Mouse (Mus musculus): Measurements from ENCODE around the gene Smim13. TPM values are rescaled to one million over a fixed set of nuclear protein-coding genes. Genes with fewer than 3 reads are reported as not detected.

Smim13 gene
- polyA plus RNA-seq, 1 experiment from 2014 or later = 13.6 TPM

GRCm38 (mm10) chr13:41293595-41293994, 44.0 kb downstream of the Smim13 start:
- Histone ChIP-seq H3K27ac (ENCODE audit: poor library complexity, severe bottlenecking) (no peak overlapping the region), H3K9me3 (replicated peaks) (no peaks in the 10 kb centered on the region), H3K36me3 (no peaks in the 10 kb centered on the region), H3K4me1 (replicated peaks) (peaks cover 3% of the 10 kb centered on the region; the same call in 1 of the 2 replicates), H3K4me3 (no peak overlapping the region), H3K27me3 (replicated peaks) (no peaks in the 10 kb centered on the region; the same call in 1 of the 2 replicates), H3K4me2 (no peak overlapping the region), H3K9ac (no peak overlapping the region)
- no peak for ATAC-seq (ENCODE audit: insufficient number of reproducible peaks, low FRiP score)
- WGBS = 72% methylated on average over 5 of the region's 5 CpGs

GRCm38 (mm10) chr13:41295886-41296285, 46.2 kb downstream of the Smim13 start:
- no peak overlapping the region for H3K4me3 ChIP-seq
- H3K4me2 ChIP-seq = no peak overlapping the region
- H3K9me3 ChIP-seq (replicated peaks) = no peaks in the 10 kb centered on the region
- peaks cover 4% of the 10 kb centered on the region; the same call in 1 of the 2 replicates for H3K27me3 ChIP-seq (replicated peaks)
- no peak overlapping the region for H3K9ac ChIP-seq
- ATAC-seq (ENCODE audit: insufficient number of reproducible peaks, low FRiP score) = no peak
- no peaks in the 10 kb centered on the region for H3K36me3 ChIP-seq
- no peak overlapping the region for H3K27ac ChIP-seq (ENCODE audit: poor library complexity, severe bottlenecking)
- H3K4me1 ChIP-seq (replicated peaks) = peaks cover 13% of the 10 kb centered on the region
- WGBS = 54% methylated on average over 6 of the region's 6 CpGs

GRCm38 (mm10) chr13:41296396-41296795, 46.8 kb downstream of the Smim13 start:
- ATAC-seq (ENCODE audit: insufficient number of reproducible peaks, low FRiP score) = no peak
- no peak overlapping the region for H3K27ac ChIP-seq (ENCODE audit: poor library complexity, severe bottlenecking)
- WGBS = 66% methylated on average over 10 of the region's 10 CpGs
- H3K4me1 ChIP-seq (replicated peaks) = peaks cover 13% of the 10 kb centered on the region
- H3K4me3 ChIP-seq = no peak overlapping the region
- H3K9me3 ChIP-seq (replicated peaks) = no peaks in the 10 kb centered on the region
- H3K36me3 ChIP-seq = no peaks in the 10 kb centered on the region
- no peak overlapping the region for H3K9ac ChIP-seq
- H3K27me3 ChIP-seq (replicated peaks) = peaks cover 8% of the 10 kb centered on the region
- H3K4me2 ChIP-seq = no peak overlapping the region

GRCm38 (mm10) chr13:41298533-41298932, 48.9 kb downstream of the Smim13 start:
- H3K9ac ChIP-seq = no peak overlapping the region
- H3K4me2 ChIP-seq = no peak overlapping the region
- no peak for ATAC-seq (ENCODE audit: insufficient number of reproducible peaks, low FRiP score)
- H3K9me3 ChIP-seq (replicated peaks) = no peaks in the 10 kb centered on the region
- H3K36me3 ChIP-seq = no peaks in the 10 kb centered on the region
- H3K27me3 ChIP-seq (replicated peaks) = peaks cover 14% of the 10 kb centered on the region
- H3K4me3 ChIP-seq = no peak overlapping the region
- no peak overlapping the region for H3K27ac ChIP-seq (ENCODE audit: poor library complexity, severe bottlenecking)
- H3K4me1 ChIP-seq (replicated peaks) = peaks cover 13% of the 10 kb centered on the region
- 1% methylated on average over 2 of the region's 2 CpGs for WGBS

GRCm38 (mm10) chr13:41298996-41299395, 49.4 kb downstream of the Smim13 start:
- no peak for ATAC-seq (ENCODE audit: insufficient number of reproducible peaks, low FRiP score)
- Histone ChIP-seq H3K27me3 (replicated peaks) (peaks cover 14% of the 10 kb centered on the region), H3K36me3 (no peaks in the 10 kb centered on the region), H3K9ac (no peak overlapping the region), H3K4me2 (no peak overlapping the region), H3K4me1 (replicated peaks) (peaks cover 13% of the 10 kb centered on the region), H3K27ac (ENCODE audit: poor library complexity, severe bottlenecking) (no peak overlapping the region), H3K4me3 (no peak overlapping the region), H3K9me3 (replicated peaks) (no peaks in the 10 kb centered on the region)
- WGBS = 53% methylated on average over 5 of the region's 5 CpGs

- Histone ChIP-seq H3K4me3 (no peak overlapping the region), H3K4me1 (replicated peaks) (peaks cover 13% of the 10 kb centered on the region), H3K4me2 (no peak overlapping the region), H3K27ac (ENCODE audit: poor library complexity, severe bottlenecking) (no peak overlapping the region), H3K9me3 (replicated peaks) (no peaks in the 10 kb centered on the region), H3K9ac (no peak overlapping the region), H3K27me3 (replicated peaks) (peaks cover 14% of the 10 kb centered on the region), H3K36me3 (no peaks in the 10 kb centered on the region)
- ATAC-seq (ENCODE audit: insufficient number of reproducible peaks, low FRiP score) = no peak
- 44% methylated on average over 4 of the region's 4 CpGs for WGBS
Observed at GRCm38 (mm10) chr13:41300037-41300436, 50.4 kb downstream of the Smim13 start.

GRCm38 (mm10) chr13:41302716-41303115, 53.1 kb downstream of the Smim13 start:
- peaks cover 13% of the 10 kb centered on the region for H3K4me1 ChIP-seq (replicated peaks)
- H3K36me3 ChIP-seq = no peaks in the 10 kb centered on the region
- no peak overlapping the region for H3K27ac ChIP-seq (ENCODE audit: poor library complexity, severe bottlenecking)
- H3K9ac ChIP-seq = no peak overlapping the region
- H3K4me2 ChIP-seq = no peak overlapping the region
- H3K9me3 ChIP-seq (replicated peaks) = no peaks in the 10 kb centered on the region
- H3K4me3 ChIP-seq = no peak overlapping the region
- 66% methylated on average over 10 of the region's 10 CpGs for WGBS
- ATAC-seq (ENCODE audit: insufficient number of reproducible peaks, low FRiP score) = no peak
- H3K27me3 ChIP-seq (replicated peaks) = peaks cover 14% of the 10 kb centered on the region

GRCm38 (mm10) chr13:41320749-41321148, 71.1 kb downstream of the Smim13 start:
- Histone ChIP-seq H3K36me3 (peaks cover 35% of the 10 kb centered on the region), H3K27me3 (replicated peaks) (no peaks in the 10 kb centered on the region), H3K4me3 (no peak overlapping the region), H3K4me1 (replicated peaks) (0 out of 2 replicates have a peak, but pooled peaks cover 2% of the 10 kb centered on the region), H3K4me2 (no peak overlapping the region), H3K27ac (ENCODE audit: poor library complexity, severe bottlenecking) (no peak overlapping the region), H3K9ac (no peak overlapping the region), H3K9me3 (replicated peaks) (no peaks in the 10 kb centered on the region)
- WGBS = 78% methylated on average over 5 of the region's 5 CpGs
- no peak for ATAC-seq (ENCODE audit: insufficient number of reproducible peaks, low FRiP score)

GRCm38 (mm10) chr13:41321433-41321832, 71.8 kb downstream of the Smim13 start:
- H3K4me2 ChIP-seq = no peak overlapping the region
- 80% methylated on average over 3 of the region's 3 CpGs for WGBS

GRCm38 (mm10) chr13:41324631-41325030, 75.0 kb downstream of the Smim13 start:
- H3K9ac ChIP-seq = no peak overlapping the region
- no peaks in the 10 kb centered on the region for H3K27me3 ChIP-seq (replicated peaks)
- no peak overlapping the region for H3K27ac ChIP-seq (ENCODE audit: poor library complexity, severe bottlenecking)
- H3K9me3 ChIP-seq (replicated peaks) = no peaks in the 10 kb centered on the region
- no peak overlapping the region for H3K4me2 ChIP-seq
- 75% methylated on average over 4 of the region's 4 CpGs for WGBS
- peaks cover 5% of the 10 kb centered on the region; the same call in 1 of the 2 replicates for H3K4me1 ChIP-seq (replicated peaks)
- ATAC-seq (ENCODE audit: insufficient number of reproducible peaks, low FRiP score) = no peak
- peaks cover 19% of the 10 kb centered on the region; the same call in 1 of the 2 replicates for H3K36me3 ChIP-seq
- no peak overlapping the region for H3K4me3 ChIP-seq

More at GRCm38 (mm10) chr13:41321433-41321832, 71.8 kb downstream of the Smim13 start:
- no peak overlapping the region for H3K9ac ChIP-seq
- no peak for ATAC-seq (ENCODE audit: insufficient number of reproducible peaks, low FRiP score)
- H3K27me3 ChIP-seq (replicated peaks) = no peaks in the 10 kb centered on the region
- no peak overlapping the region for H3K27ac ChIP-seq (ENCODE audit: poor library complexity, severe bottlenecking)
- peaks cover 29% of the 10 kb centered on the region for H3K36me3 ChIP-seq
- 0 out of 2 replicates have a peak, but pooled peaks cover 2% of the 10 kb centered on the region for H3K4me1 ChIP-seq (replicated peaks)
- no peak overlapping the region for H3K4me3 ChIP-seq
- no peaks in the 10 kb centered on the region for H3K9me3 ChIP-seq (replicated peaks)

GRCm38 (mm10) chr13:41325346-41325745, 75.7 kb downstream of the Smim13 start:
- WGBS = 81% methylated on average over 4 of the region's 4 CpGs
- H3K9ac ChIP-seq = no peak overlapping the region
- H3K27me3 ChIP-seq (replicated peaks) = no peaks in the 10 kb centered on the region
- no peak overlapping the region for H3K4me3 ChIP-seq
- H3K4me2 ChIP-seq = no peak overlapping the region
- peaks cover 26% of the 10 kb centered on the region; the same call in 1 of the 2 replicates for H3K36me3 ChIP-seq
- H3K27ac ChIP-seq (ENCODE audit: poor library complexity, severe bottlenecking) = no peak overlapping the region
- H3K9me3 ChIP-seq (replicated peaks) = no peaks in the 10 kb centered on the region
- peaks cover 11% of the 10 kb centered on the region for H3K4me1 ChIP-seq (replicated peaks)
- no peak for ATAC-seq (ENCODE audit: insufficient number of reproducible peaks, low FRiP score)

GRCm38 (mm10) chr13:41326134-41326533, 76.5 kb downstream of the Smim13 start:
- H3K4me3 ChIP-seq = no peak overlapping the region
- H3K36me3 ChIP-seq = peaks cover 26% of the 10 kb centered on the region; the same call in 1 of the 2 replicates
- no peaks in the 10 kb centered on the region for H3K9me3 ChIP-seq (replicated peaks)
- no peak overlapping the region for H3K27ac ChIP-seq (ENCODE audit: poor library complexity, severe bottlenecking)
- no peaks in the 10 kb centered on the region for H3K27me3 ChIP-seq (replicated peaks)
- whole genome bisulfite sequencing = 81% methylated on average over 4 of the region's 4 CpGs
- no peak for ATAC-seq (ENCODE audit: insufficient number of reproducible peaks, low FRiP score)
- no peak overlapping the region for H3K4me2 ChIP-seq
- peaks cover 19% of the 10 kb centered on the region for H3K4me1 ChIP-seq (replicated peaks)
- no peak overlapping the region for H3K9ac ChIP-seq

Measured in heart, embryonic 12.5 days (tissue).